Mouse (Mus musculus): Measurements from ENCODE around the gene Msln.

The Msln gene

DNA sequence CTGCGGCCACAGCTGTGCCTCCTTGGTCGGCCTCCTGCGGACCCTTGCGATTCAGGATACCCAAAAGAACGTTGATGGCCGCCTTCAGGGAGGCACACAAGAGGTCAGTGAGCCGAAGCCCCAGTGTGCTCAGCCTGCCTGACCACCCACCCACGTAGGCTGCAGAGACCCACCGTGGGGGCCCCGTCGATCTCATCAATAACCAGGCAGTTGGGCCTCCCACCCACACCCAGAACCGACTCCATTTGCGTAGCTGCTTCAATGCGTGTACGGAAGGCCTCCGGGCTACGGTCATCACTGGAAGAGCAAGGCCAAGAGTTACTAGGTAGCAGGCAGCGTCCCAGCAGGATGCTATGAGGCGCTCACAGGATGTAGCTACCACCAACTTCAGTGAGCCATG, 30.7 kb downstream of the Msln start:
- DNase-seq: no peak

- DNase-seq: no peak
These were observed 32.7 kb downstream of the Msln start for GRCm38 (mm10) chr17:25721476-25721875.

DNA sequence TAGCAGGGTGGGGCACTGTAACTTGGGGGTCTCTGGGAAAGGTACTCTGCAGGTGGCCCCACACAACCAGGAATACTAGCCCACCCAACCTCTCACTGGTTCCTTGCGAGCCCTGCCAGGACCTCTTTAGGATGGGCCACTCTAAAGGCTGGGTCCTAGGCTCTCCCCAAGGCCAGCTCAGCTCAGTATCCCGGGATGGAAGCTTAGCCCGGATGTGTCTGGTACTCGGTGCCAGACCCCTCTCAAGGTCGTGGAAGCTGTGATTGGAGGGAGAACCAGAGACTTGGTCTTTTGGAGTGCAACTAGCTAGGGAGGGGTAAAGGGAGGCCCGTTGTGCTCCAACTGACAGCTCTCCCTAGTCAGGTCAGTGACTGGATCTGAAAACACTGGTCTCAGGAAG, 36.5 kb downstream of the Msln start:
- no peak for DNase-seq

GRCm38 (mm10) chr17:25716711-25717637, 37.2 kb downstream of the Msln start, which contains the start of gene Gng13:
Gene Gng13 (plus strand): TSS chr17:25717171.
- peak; percentile 20 for DNase-seq

- no peak for DNase-seq
These were observed 38.0 kb downstream of the Msln start for GRCm38 (mm10) chr17:25716130-25716529.

DNA sequence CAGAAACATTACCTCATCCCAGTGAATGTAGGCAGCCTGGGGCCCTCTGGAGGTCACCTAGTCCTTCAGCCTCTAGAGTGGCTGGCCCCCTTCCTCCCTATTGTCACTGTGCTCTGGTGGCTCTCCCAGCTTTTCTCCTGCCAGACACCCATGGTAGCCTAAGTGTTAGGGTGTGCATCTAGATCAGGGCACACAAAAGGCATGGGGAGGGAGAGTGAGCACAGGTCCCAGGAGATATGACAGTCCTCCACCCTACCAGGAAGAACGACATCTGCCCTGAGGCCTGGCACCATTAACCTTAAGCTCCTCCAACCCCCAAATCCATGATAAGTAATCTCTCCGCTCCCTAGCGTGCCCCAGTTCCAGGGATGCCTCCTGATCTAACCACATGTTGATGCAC, 38.6 kb downstream of the Msln start:
- no peak for DNase-seq

DNA sequence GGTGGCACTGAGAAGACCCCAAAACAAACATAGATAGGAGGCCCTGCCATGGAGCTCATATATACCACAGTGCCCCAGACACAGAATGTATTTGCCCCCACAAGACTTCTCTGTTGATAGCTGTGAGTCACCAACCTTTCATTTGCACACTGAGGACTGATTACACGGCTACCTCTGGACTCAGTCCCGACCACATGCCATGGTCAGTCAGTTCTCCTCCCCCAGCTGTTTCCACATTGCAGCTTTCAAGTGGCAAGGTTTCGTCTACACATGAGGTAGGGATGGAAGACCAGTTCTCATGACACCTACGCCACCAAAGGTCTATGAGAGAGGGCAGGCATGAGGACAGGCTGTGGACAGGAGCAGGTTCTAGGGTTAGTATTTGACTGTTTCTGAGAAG, 43.0 kb downstream of the Msln start:
- DNase-seq: no peak

- no peak for DNase-seq
These were observed 44.2 kb downstream of the Msln start for GRCm38 (mm10) chr17:25709994-25710393.

- DNase-seq: no peak
These were observed 53.2 kb downstream of the Msln start for GRCm38 (mm10) chr17:25700863-25701496.

Data from kidney, adult 9 months (tissue).